Mouse (Mus musculus): Measurements from ENCODE around the gene Samd1. TPM values are rescaled to one million over a fixed set of nuclear protein-coding genes. Genes with fewer than 3 reads are reported as not detected.

The Samd1 gene
- polyA plus RNA-seq, 1 experiment = 39.5 TPM

DNA sequence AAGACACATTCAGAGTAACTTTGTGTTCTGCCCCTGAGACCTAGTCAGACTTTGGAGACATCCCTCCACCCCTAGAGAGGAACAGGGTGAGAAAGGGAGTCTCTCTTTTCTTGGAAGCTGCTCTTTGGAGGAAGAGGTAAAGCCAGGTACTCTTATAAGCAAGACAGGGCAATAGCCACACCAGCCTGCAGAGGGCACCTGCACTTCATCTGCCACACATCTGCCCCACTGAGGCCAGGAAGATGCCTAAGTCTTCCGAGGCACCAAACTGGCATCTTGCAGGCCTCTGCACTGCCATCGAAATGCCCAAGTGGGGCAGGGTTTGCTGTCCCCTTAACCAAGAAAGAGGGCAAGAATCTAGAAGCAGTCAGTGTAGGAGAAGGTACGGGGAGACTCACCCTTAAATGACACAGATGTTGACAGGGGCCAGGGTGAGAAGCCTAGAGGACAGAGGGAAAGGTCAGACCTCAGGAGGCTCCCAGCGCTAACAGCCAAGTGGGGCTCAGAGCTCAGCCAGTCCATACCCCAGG is 21.3 kb upstream of the Samd1 start:
- Histone ChIP-seq H3K4me1 (ENCODE audit: control insufficient read depth, insufficient read depth, insufficient read length) (peaks cover 15% of the 10 kb centered on the region; the same call in 1 of the 2 replicates), H3K27ac (ENCODE audit: insufficient read depth, low read length) (no peak overlapping the region), H3K4me3 (ENCODE audit: extremely low read depth, insufficient read depth, insufficient read length) (no peak overlapping the region), H3K36me3 (ENCODE audit: control insufficient read depth, insufficient read depth, low read length) (peaks cover 4% of the 10 kb centered on the region), H3K27me3 (ENCODE audit: control insufficient read depth, insufficient read depth, low read length) (no peaks in the 10 kb centered on the region)
- TF ChIP-seq CTCF (IDR thresholded peaks at IDR 0.05; ENCODE audit: extremely low read depth, insufficient read depth, insufficient read length, insufficient replicate concordance) = peak; percentile 48; the same call in 1 of the 2 replicates
- no peak for TF ChIP-seq POLR2A (IDR thresholded peaks at IDR 0.05; ENCODE audit: low read depth, low read length)
- DNase-seq (ENCODE audit: low read depth in 1 of 2, low spot score in 2 of 2) = peak in 1 of 2 experiments; percentile 51
- 73% methylated on average over 4 of the region's 4 CpGs for WGBS

DNA sequence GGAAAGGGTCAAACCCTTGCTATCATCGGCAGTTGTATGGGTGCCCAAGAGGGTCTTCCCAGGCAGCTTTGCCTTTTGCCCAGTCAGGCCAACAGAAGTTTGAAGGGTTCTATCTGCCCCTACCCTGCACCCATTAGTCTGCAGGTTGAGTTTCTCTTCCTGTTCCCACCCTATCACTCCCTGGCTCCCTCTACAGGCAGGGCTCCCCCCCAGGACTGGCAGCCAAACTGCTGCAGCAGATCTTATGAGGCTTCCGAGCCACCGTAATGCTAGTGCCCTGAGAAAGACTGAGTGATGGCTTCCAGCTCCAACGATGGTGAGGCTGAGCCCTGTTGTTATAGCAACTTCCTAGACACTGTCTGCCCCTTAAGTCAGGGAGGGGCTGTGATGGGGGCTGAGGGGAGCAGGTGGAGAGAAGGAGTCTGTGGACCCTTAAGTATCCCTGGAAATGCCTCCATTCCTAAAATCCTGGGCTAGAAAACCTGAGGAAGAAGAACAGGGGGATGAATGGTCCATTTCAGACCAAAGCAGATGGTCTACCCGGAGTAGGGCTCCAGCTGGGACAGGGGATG is 20.6 kb upstream of the Samd1 start:
- H3K27ac ChIP-seq (ENCODE audit: insufficient read depth, low read length) = no peak overlapping the region
- H3K36me3 ChIP-seq (ENCODE audit: control insufficient read depth, insufficient read depth, low read length) = peaks cover 9% of the 10 kb centered on the region
- peaks cover 15% of the 10 kb centered on the region; the same call in 1 of the 2 replicates for H3K4me1 ChIP-seq (ENCODE audit: control insufficient read depth, insufficient read depth, insufficient read length)
- TF ChIP-seq CTCF (IDR thresholded peaks at IDR 0.05; ENCODE audit: extremely low read depth, insufficient read depth, insufficient read length, insufficient replicate concordance) (no peak; the same call in 1 of the 2 replicates), POLR2A (IDR thresholded peaks at IDR 0.05; ENCODE audit: low read depth, low read length) (no peak)
- H3K27me3 ChIP-seq (ENCODE audit: control insufficient read depth, insufficient read depth, low read length) = no peaks in the 10 kb centered on the region
- DNase-seq (ENCODE audit: low read depth in 1 of 2, low spot score in 2 of 2) = no peak
- H3K4me3 ChIP-seq (ENCODE audit: extremely low read depth, insufficient read depth, insufficient read length) = no peak overlapping the region
- WGBS = 91% methylated on average over 5 of the region's 5 CpGs

GRCm38 (mm10) chr8:83977646-83978045 is 19.8 kb upstream of the Samd1 start:
- Histone ChIP-seq H3K4me3 (ENCODE audit: extremely low read depth, insufficient read depth, insufficient read length) (no peak overlapping the region), H3K27ac (ENCODE audit: insufficient read depth, low read length) (no peak overlapping the region), H3K36me3 (ENCODE audit: control insufficient read depth, insufficient read depth, low read length) (peaks cover 9% of the 10 kb centered on the region), H3K27me3 (ENCODE audit: control insufficient read depth, insufficient read depth, low read length) (no peaks in the 10 kb centered on the region), H3K4me1 (ENCODE audit: control insufficient read depth, insufficient read depth, insufficient read length) (peaks cover 13% of the 10 kb centered on the region; the same call in 1 of the 2 replicates)
- TF ChIP-seq POLR2A (IDR thresholded peaks at IDR 0.05; ENCODE audit: low read depth, low read length) = no peak
- TF ChIP-seq CTCF (IDR thresholded peaks at IDR 0.05; ENCODE audit: extremely low read depth, insufficient read depth, insufficient read length, insufficient replicate concordance) = no peak
- no peak for DNase-seq (ENCODE audit: low read depth in 1 of 2, low spot score in 2 of 2)
- WGBS = 59% methylated on average over 6 of the region's 6 CpGs

DNA sequence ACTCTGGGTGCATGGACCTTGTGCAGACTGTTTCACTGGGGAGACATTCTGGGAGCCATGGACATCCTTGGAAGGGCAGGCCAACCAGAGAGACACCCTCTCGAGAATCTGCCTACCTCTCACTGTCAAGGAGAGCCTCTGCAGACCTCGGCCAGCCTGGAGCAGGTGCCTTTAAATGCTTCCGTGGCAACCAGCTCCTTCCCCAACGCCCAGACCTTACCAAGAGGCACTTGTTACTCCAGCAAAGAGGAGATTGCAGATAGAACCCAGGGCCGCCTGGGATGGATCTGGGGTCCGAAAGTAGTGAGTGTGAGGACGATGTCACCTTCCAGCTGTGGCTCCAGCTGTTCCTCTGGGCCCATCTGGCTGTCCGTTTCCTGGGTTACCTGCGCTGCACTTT is 19.3 kb upstream of the Samd1 start:
- Histone ChIP-seq H3K36me3 (ENCODE audit: control insufficient read depth, insufficient read depth, low read length) (peaks cover 9% of the 10 kb centered on the region), H3K4me1 (ENCODE audit: control insufficient read depth, insufficient read depth, insufficient read length) (peaks cover 13% of the 10 kb centered on the region; the same call in 1 of the 2 replicates), H3K4me3 (ENCODE audit: extremely low read depth, insufficient read depth, insufficient read length) (no peak overlapping the region), H3K27me3 (ENCODE audit: control insufficient read depth, insufficient read depth, low read length) (no peaks in the 10 kb centered on the region), H3K27ac (ENCODE audit: insufficient read depth, low read length) (no peak overlapping the region; the same call in 1 of the 2 replicates)
- no peak for DNase-seq (ENCODE audit: low read depth in 1 of 2, low spot score in 2 of 2)
- WGBS = 85% methylated on average over 9 of the region's 9 CpGs
- TF ChIP-seq CTCF (IDR thresholded peaks at IDR 0.05; ENCODE audit: extremely low read depth, insufficient read depth, insufficient read length, insufficient replicate concordance) (no peak), POLR2A (IDR thresholded peaks at IDR 0.05; ENCODE audit: low read depth, low read length) (no peak)

DNA sequence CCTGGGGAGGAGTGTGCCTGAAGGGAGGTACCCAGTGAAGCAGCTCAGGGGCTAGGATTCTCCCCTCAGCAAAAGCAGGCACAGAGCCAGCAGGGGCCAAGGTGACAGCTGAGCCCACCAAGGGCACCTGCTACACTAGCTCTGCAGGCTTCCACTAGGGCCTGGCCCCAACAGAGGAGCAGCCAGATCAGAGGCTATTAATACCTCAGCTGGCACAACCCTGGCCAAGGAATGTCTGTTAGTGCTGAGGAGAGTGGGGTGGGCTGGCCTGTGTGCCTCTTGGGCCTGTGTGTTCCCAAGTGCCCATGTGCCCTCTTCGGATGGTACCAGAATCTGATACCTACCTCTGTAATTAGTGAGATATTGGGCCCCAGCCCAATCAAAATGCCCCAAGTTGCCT is 17.2 kb upstream of the Samd1 start:
- H3K36me3 ChIP-seq (ENCODE audit: control insufficient read depth, insufficient read depth, low read length) = peaks cover 9% of the 10 kb centered on the region
- H3K27ac ChIP-seq (ENCODE audit: insufficient read depth, low read length) = no peak overlapping the region
- H3K4me3 ChIP-seq (ENCODE audit: extremely low read depth, insufficient read depth, insufficient read length) = no peak overlapping the region
- WGBS = 85% methylated on average over 1 of the region's 1 CpGs
- no peaks in the 10 kb centered on the region for H3K27me3 ChIP-seq (ENCODE audit: control insufficient read depth, insufficient read depth, low read length)
- TF ChIP-seq POLR2A (IDR thresholded peaks at IDR 0.05; ENCODE audit: low read depth, low read length) (no peak), CTCF (IDR thresholded peaks at IDR 0.05; ENCODE audit: extremely low read depth, insufficient read depth, insufficient read length, insufficient replicate concordance) (no peak)
- H3K4me1 ChIP-seq (ENCODE audit: control insufficient read depth, insufficient read depth, insufficient read length) = peaks cover 7% of the 10 kb centered on the region; the same call in 1 of the 2 replicates
- no peak for DNase-seq (ENCODE audit: low read depth in 1 of 2, low spot score in 2 of 2)

- 91% methylated on average over 8 of the region's 8 CpGs for WGBS
- peaks cover 7% of the 10 kb centered on the region; the same call in 1 of the 2 replicates for H3K4me1 ChIP-seq (ENCODE audit: control insufficient read depth, insufficient read depth, insufficient read length)
- no peaks in the 10 kb centered on the region for H3K27me3 ChIP-seq (ENCODE audit: control insufficient read depth, insufficient read depth, low read length)
- H3K27ac ChIP-seq (ENCODE audit: insufficient read depth, low read length) = no peak overlapping the region
- DNase-seq (ENCODE audit: low read depth in 1 of 2, low spot score in 2 of 2) = no peak
- TF ChIP-seq POLR2A (IDR thresholded peaks at IDR 0.05; ENCODE audit: low read depth, low read length) (no peak), CTCF (IDR thresholded peaks at IDR 0.05; ENCODE audit: extremely low read depth, insufficient read depth, insufficient read length, insufficient replicate concordance) (no peak)
- H3K4me3 ChIP-seq (ENCODE audit: extremely low read depth, insufficient read depth, insufficient read length) = no peak overlapping the region
- H3K36me3 ChIP-seq (ENCODE audit: control insufficient read depth, insufficient read depth, low read length) = peaks cover 12% of the 10 kb centered on the region
These were observed 16.6 kb upstream of the Samd1 start for GRCm38 (mm10) chr8:83980845-83981244.

- DNase-seq (ENCODE audit: low read depth in 1 of 2, low spot score in 2 of 2) = no peak
- no peaks in the 10 kb centered on the region for H3K27me3 ChIP-seq (ENCODE audit: control insufficient read depth, insufficient read depth, low read length)
- H3K36me3 ChIP-seq (ENCODE audit: control insufficient read depth, insufficient read depth, low read length) = peaks cover 18% of the 10 kb centered on the region
- TF ChIP-seq POLR2A (IDR thresholded peaks at IDR 0.05; ENCODE audit: low read depth, low read length) (no peak), CTCF (IDR thresholded peaks at IDR 0.05; ENCODE audit: extremely low read depth, insufficient read depth, insufficient read length, insufficient replicate concordance) (no peak)
- no peak overlapping the region for H3K27ac ChIP-seq (ENCODE audit: insufficient read depth, low read length)
- H3K4me1 ChIP-seq (ENCODE audit: control insufficient read depth, insufficient read depth, insufficient read length) = peaks cover 7% of the 10 kb centered on the region; the same call in 1 of the 2 replicates
- H3K4me3 ChIP-seq (ENCODE audit: extremely low read depth, insufficient read depth, insufficient read length) = no peak overlapping the region
- WGBS = 96% methylated on average over 7 of the region's 7 CpGs
These were observed 15.9 kb upstream of the Samd1 start for GRCm38 (mm10) chr8:83981533-83981932.
